Mouse (Mus musculus) kidney, adult 9 months (tissue): ENCODE results near the gene Rgs7.

ENCODE experiments used
- DNase-seq: peaks from one replicate; pipeline ENCODE4 v3.0.0; 2022

The Rgs7 gene

DNA sequence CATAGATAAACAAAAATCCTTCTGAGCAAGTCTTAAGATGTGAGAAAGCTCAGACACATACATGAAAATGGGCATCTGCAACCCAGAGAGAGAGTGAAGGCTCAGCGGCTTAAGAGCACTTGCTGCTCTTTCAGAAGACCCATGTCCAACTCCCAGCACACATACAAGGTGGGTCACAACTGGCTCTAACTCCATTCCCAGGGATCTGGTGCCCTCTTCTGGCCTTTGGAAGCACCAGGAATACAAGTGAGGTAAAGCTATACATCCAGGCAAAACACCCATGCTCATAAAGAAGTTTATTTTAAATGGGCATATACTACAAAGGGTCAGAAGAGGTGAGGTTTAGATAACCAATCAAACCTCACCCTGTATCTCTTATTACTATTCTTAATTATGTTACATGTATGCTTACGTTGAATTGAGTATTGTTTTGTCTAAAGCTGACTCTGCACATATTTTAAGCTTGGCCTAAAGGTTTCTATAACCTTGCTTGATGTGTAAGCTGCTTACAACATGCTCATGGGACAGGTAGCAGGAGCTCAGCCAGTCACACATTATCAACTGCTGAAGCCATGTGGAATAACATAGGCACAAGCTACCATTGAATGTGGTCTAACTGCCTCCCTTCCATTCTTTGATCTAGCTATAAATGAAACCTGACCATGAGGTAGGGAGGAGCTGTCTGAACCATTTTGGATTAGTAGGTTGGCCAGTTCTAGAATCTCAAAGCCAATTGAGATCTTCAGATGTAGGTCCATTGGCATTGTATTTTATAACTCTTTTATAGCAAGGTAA is 192.5 kb downstream of the Rgs7 start:
- no peak for DNase-seq

DNA sequence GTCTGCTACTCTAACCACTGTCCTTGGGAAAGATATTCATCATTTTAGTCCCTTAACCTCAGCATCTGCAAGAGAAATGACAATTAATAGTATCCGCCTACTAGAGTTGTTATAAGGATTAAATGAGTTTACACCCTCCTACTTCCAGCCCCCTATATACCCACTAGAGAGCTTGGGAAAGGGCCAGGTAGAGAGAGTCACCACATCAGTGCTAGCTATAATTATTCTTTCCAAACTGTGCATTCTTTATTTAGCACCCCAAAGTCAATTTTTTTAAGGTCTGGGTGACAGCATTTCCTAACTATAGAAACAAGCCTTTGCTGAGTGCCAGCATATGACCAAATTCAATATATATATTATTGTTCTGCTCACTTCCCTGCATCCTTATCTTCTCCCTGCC is 195.4 kb downstream of the Rgs7 start:
- DNase-seq: no peak

DNA sequence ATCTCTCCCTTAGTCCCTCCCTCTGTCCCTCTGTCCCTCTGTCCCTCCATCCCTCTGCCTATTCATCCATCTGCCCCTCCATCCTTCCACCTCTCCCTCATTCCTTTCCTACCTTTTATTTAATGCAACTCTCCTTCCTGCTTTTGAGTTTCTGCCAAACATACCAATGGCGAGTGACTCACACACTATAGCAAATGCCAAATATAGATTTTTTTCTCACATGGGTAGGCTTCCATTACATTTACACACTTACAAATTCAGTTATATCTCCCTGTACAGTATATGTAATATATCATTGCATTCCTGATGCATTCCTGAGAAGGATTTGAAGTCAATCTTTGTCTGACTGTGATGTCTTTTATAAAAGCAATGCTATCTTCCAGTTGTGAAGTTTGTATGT is 202.2 kb downstream of the Rgs7 start:
- DNase-seq: no peak

DNA sequence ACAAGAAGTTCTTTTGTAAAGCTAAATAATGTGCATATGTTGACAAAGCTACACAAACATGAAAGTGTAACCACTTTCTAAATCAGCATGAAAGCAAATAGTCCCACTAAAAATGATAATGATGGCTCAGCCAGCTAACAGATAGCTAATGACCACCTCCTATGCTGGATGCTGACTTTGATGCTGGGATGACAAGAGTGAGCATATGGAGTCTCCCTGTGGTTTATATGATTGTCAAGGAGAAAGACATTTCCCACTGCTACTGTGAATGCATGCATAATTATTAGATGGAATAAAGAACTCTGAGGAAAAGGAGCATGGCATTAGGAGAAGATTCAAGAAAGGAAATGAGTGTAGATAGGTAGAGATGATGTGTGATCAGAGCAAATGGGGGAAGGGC is 230.0 kb downstream of the Rgs7 start:
- DNase-seq: no peak

DNA sequence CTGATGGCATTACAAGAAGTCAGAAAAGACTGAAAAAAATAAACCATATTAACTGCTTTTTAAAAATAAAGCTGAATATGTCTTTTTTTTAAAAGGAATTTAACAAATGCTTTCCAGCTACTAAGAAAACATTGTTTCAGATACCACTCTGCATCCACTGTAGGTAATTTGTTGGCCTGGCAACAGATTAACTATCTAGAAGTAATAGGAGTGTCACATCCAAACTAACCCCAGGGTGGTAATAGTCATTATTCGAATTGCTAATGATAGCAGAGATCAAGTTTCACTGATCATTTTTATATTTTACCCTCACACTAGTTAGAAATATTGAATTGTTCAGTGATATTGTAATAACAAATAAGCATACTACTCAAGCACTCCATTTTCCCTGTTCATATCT is 232.9 kb downstream of the Rgs7 start:
- no peak for DNase-seq

DNA sequence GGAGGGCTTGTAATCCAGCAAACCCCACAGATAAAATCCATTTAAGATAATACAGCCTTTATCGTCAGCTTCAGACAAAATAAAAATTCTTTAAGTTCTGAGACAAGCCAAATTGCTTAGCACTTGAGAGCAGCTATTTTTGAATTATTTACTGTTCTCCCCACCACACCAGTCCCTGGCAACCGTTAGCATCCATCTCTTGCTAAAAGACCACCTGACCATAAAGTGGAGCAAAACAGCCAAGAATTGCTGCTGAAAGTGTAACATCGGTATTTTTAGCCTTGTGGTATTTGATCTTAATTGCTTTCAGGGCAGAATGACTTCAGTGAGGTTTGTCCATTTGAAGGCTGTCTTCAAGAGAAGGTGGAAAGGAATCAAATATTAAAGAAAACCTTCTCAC is 237.1 kb downstream of the Rgs7 start:
- no peak for DNase-seq

DNA sequence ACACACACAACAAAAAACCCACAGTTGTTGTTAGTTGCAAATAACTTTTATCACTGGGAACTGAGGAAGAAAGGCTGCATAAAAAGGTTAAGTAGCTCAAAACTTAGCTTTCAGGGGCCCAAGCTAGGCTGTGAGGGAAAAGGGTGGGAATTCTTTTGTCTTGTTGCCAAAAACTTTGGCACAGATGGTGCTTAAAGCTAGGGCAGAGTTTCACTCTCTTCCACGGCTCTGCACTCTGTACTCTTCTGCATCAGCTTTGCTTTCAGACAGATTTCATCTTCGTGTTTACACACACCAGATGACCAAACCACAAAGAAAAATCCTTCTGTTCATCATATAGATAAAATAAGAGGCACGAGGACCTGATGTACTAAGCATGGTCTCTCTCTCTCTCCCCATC is 237.6 kb downstream of the Rgs7 start:
- DNase-seq: no peak

DNA sequence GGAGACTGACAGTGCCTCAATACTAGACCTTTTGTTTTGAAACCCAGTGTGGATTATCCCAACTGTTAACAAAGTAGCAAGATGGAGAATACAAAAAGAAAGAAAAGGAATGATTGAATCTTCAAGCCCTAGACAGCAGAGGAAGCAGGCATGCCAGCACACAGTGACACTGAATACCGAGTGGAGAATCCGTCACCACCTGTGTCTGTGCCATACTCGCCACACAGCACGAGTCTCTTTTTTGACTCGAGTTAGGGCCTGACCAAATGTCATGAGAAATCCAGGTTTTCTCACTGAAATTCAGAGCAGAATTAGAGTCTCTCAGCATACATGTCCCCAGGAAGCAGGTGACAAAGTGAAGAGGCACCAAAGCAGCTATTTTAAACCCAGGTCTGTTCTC is 250.2 kb downstream of the Rgs7 start:
- DNase-seq: no peak

DNA sequence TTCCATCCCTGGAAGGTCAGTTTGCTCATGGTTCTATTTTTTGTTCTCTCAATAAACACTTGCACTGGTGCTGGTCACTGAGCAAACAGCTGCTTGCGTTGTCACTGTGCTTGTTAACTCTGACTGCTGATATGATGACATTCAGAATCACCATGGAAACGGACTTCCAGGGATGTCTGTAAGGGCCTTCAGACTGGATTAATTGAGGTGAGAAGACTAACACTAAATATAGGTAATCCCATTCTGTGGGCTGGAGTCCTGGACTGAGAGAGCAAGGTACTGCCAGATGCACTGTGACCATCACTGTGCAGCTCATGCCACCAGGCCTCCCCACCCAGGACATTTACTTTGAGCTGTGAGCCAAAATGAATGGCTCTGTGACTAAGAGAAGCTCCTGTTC is 252.2 kb downstream of the Rgs7 start:
- DNase-seq: no peak

DNA sequence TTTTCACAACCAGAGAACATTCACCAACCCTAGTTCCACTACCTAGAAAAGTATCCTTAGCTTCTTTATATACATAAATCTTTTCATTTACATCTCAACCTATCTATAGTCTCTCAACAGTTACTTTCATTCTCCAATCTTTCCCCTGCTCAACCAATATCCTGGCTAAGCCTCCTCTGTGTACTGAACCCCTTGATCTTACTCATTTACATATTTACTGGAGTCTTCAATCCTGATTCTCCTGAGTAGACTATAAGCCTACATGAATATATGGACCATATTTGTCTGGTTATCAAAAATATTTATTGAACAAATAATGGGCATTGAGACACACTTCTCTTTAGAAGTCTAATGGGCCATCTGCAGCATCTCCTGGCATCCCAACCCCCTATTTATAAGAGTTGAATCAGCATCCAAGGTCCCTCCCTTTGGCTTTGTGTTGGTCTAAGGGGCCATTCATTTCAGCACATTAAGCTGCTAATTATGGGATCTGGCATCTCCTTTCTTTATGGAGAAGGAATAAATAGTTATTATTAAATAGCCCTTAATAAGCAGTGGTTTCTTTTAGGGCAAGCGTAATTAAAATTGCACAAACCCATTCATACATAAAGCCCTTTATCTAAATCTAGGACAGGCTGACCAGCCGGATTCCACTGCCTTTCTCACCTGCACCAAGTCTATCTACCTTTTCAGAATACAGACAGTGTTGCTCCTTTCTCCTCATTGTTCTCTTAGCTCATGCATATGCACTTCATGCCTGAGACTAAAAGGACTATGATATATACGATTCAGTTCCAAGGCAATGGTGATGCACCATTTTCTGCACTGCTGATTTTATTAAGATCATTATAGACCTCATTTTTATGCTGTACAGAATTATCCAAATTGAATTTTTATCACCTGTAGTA is 270.5 kb downstream of the Rgs7 start:
- DNase-seq: no peak

DNA sequence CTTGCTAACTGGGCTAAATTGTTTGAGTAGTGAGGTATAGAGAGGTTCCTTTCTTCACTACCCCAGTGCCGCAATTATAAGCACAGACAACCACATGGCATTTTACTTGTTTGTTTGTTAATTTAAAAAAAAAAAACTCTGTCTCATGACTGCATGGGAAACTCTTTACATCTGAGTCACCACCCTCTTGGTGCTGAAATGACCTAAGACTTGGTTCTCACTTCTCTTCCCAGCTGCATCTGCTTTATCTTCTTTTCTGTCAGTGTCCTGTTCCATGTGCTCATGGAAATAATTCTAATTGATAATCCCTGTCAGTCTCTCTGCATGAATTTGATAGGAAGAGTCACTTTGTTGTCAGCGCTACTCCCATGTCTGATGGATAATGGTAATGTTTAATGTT is 272.7 kb downstream of the Rgs7 start:
- no peak for DNase-seq

DNA sequence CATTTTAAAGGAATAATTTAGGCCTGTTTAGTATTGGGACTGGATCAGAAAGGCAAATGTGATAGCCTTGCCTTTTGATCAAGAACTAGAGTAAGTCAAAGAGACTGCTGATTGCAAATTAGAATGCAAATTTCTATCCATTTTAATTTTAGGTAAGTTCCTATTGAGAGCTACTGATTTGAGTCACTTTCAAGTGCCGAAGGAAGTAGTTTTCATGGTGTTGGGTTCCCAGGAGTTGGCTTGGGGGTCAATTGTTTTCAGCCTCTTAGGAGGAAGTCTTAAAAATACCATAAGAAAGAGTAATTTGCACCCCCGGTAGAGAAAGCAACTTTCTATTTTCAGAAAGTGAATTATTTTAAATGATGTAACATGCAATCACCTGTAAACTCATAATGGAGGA is 285.3 kb downstream of the Rgs7 start:
- DNase-seq: no peak

DNA sequence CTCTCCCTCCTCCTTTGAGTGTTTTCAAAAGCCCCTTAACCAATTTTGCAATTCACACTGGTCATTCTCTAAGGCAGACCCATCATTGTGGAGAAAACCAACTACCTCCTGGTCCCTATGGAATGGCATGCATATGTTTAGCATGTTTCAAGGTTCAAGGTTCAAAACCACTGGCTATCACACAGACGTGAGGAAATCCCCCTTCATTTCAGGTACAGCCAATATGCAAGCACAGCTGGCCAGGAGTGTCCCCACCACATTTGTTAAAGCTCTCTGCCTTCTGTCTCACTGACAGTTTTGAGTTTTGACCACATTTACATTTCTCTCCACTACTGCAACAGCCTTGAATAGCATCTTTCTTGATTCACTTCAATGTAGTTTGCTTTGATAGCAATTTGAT is 286.7 kb downstream of the Rgs7 start:
- no peak for DNase-seq

DNA sequence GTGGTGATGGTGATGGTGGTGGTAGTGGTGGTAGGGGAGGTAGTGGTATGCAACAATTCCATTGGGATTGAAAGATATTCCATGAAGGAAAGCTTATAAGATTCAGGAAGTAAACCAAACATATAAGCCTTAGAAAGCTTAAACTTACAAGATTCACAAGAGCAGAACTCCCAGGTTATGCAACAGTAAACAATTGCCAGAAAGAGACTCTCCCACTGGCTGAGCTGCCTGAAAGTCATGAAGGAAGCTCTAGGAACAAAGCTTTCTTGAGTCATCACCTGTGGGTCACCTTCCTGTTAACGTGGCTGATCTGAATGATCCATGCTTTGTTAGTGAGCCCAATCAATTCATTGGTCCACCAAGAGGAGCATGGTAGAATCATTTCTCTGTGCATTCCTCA is 288.8 kb downstream of the Rgs7 start:
- DNase-seq: no peak

DNA sequence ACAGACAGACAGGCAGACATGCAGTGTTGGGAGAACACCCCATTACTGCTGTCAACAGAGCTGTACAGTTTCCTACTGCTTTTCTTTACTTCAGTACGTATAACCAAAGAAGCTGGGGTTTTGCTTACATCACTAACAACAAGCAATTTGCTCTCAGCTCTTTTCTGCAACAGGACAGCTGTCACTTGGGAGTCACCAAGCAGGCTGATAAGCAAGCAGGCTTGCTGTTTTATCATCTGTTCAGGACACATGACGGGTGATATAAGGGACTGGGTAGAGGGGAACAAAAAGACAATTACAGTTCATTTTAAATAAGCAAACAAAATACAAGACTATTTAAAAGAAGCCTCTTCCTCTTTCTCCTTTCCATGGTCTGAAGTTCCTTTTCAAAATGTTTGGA is 289.4 kb downstream of the Rgs7 start:
- no peak for DNase-seq

DNA sequence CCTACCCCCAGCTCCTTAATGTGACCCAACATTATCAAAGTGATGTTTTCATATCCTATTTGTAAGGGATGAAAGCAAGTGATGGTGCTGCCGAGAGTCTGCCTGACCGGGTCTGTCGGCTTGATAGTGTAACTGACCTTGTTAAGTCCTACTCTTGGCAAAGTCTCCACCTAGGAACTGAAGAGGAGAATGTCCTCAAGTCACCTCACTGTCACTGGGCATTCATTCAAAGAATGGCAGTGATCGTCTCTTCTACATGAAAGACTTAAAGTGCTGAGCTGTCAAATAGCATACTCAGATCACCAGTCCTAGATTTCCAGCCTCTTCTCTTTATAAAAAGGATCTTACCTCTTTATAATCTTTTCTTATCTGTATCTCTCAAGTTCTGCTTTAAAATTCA is 293.4 kb downstream of the Rgs7 start:
- no peak for DNase-seq

DNA sequence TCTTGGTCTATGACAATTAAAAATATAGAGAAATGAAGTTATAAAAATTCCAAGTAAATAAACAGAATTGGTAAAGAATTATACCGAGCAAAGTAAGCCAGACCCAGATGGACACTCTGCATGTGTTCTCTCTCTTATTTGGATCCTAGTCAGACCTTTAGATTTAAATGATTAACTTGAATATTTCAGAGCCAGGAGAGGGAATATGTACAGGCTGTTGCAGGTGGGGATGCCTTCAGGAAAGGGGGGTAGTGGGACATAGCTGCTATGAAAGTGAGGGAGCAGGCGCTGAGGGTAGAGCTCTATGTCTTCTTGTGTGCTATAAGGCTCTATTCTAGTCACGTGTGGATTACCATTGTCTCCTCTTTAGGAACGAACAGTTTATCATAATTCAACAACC is 296.5 kb downstream of the Rgs7 start:
- DNase-seq: no peak

DNA sequence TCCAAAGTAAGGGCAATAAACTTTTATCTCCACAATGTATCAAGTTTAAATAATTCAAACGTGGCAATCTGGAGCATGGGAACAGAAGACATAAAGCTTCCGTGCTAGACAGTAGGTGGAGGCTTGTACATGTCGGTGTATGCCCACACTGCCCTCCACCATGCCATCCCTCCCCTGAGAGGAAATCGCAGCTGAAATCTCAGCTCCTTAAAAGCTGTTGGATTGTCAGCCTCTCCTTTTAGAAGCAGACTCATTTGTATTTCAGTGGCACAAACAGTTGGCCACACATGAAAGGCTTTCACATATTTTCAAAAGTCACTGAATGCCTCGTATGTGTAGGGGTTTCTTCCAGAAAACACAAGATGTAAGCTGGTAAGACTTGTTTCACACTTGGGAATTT is 304.1 kb downstream of the Rgs7 start:
- no peak for DNase-seq

DNA sequence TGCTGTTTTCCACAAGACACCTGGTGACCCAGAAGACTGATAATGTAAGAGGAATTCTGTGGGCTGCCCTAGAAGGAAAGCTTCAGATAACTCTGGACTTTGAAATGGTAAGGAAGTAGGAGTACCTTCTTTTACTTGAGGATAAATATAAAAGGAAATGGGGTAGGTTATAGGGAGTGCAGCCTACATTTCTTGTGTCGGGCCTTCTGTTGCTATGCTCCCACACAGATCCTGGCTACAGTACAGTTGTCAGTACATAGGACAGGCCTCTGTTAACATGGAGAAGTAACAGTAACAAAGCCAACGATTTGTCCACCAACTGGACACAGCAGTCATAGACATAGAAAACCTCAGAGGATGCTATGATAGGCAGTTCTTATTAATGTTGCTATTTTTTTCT is 307.1 kb downstream of the Rgs7 start:
- DNase-seq: no peak

DNA sequence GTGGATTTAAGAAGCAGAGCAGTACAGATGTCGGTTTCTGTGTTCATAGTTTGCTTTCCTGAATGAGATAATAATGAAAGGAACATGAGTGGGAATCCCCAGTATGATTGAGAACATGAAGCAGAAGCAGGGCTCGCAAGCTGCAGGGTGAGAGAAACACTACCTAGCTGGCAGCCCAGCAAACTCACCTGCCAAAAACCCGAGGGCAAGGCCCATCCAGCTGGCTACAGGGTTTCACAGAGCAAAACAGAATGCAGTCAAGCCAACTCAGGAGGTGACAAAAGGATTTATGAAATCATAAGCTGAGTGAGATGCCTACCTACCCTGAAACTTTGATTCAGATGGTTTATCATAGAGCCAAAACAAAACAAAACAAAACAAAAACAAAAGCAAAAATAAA is 307.6 kb downstream of the Rgs7 start:
- no peak for DNase-seq

DNA sequence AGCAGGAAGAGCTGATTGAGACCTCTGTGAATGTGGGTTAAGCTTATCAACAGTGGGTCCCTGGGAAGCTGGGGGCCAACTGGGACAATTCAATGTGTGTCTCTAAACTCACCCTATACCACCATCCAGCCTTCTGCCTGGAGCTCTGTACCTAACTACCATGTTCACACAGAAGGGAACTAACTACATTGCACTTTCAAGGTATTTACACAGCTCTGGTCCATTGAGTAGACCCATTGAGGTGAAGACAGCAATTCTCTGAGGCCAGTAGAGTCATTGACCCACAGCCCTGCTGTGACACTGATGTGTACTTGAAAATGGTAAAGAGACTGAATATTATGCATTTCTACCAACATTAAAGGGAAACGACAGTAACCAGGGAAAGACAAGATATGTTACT is 313.6 kb downstream of the Rgs7 start:
- no peak for DNase-seq

DNA sequence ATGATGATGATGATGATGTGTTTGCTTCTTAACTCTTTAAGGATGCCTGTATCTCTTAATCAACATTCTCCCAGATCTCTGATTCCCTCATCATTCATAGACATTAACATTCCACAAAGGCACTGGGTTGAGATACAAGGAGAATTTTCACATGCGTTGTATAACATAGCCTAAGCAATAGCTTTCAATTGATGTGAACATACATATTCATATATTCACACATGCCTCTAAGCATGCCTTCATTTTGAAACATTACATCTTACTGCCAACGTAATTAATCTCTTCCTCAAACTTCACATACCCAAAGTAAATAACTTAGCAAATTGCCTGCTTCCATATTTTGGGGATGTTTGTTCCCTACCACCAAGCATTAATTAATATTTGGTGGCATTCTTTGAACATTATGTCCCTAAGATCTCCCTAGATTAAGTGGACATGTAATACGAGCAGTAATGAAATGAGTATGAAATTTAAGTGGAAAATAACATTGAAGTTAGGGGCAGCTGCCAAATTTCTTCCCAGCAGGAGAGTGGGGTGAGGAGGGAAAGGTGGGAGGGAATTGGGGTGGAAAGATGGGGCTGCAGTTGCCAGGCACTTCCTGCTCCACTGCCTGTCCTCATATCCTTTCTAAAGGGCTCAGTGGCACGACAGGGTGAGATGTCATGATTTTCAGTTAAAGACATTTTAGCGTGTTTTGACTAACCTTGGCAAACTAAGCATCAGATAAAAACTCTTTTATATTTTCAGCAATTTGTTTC is 317.2 kb downstream of the Rgs7 start:
- no peak for DNase-seq

DNA sequence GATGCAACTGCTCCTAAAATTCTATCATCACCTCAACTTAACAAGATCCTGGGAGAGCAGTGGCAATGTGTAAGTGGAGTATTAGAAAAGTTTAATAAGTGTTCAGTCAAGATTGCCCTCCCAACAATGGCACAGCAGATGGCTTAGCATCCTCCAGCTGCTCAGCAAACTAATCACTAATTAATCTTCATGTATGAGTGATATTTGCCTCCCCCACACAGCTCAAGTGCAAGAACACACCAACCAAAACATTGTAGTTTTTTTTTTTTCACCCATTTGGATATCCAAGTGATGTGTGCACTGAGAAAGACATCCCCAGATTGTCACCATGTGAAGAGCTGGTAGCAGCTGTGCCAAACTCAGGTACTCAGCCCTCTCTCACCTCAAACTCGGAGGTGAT is 336.8 kb downstream of the Rgs7 start:
- DNase-seq: no peak

DNA sequence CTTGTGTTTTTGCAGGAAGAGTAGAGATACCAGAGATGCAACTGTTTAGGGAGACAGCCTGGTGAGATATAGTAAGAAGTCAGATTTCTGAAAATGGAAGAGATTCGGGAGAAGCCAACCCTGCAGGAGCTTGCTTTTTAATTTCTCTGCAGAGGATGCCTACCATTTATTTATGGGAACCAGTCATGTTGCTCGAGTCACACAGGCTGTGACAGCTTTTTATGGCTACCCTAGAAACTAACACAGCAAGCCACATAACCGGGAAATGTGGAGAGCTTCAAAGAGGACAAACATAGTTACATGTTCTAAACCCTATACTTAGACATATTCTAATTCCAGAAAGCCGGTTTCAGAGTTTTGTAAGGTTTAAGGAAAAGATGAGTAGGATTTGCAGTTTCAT is 349.2 kb downstream of the Rgs7 start:
- no peak for DNase-seq
